Mouse (Mus musculus): ENCODE measurements around the gene Zdhhc8. TPM values are rescaled to one million over a fixed set of nuclear protein-coding genes. Genes with fewer than 3 reads are reported as not detected.

Gene Zdhhc8
- polyA plus RNA-seq, 1 experiment from 2014 or later = 13.5 TPM

GRCm38 (mm10) chr16:18227187-18227586 lies 7.7 kb downstream of the Zdhhc8 start:
- Histone ChIP-seq H3K36me3 (ENCODE audit: insufficient read depth, low read length) (peaks cover 48% of the 10 kb centered on the region), H3K9me3 (replicated peaks; ENCODE audit: low read length) (no peaks in the 10 kb centered on the region), H3K27ac (no peak overlapping the region), H3K9ac (ENCODE audit: low read depth, low read length) (no peak overlapping the region), H3K4me3 (replicated peaks; ENCODE audit: low read depth, low read length) (no peak overlapping the region), H3K4me1 (replicated peaks; ENCODE audit: insufficient read depth, low read length) (peaks cover 7% of the 10 kb centered on the region; the same call in 1 of the 2 replicates), H3K4me2 (ENCODE audit: low read length) (no peak overlapping the region), H3K27me3 (ENCODE audit: insufficient read depth, low read length) (no peaks in the 10 kb centered on the region)
- ATAC-seq (replicated peaks; ENCODE audit: low FRiP score, low read depth) (no peak), DNase-seq (ENCODE audit: low spot score) (no peak)
- TF ChIP-seq CTCF (IDR thresholded peaks at IDR 0.05; ENCODE audit: low read depth) = no peak
- WGBS = 90% methylated on average over 13 of the region's 13 CpGs

- Histone ChIP-seq H3K4me3 (replicated peaks; ENCODE audit: low read depth, low read length) (no peak overlapping the region), H3K4me1 (replicated peaks; ENCODE audit: insufficient read depth, low read length) (peaks cover 7% of the 10 kb centered on the region), H3K36me3 (ENCODE audit: insufficient read depth, low read length) (peaks cover 39% of the 10 kb centered on the region), H3K9me3 (replicated peaks; ENCODE audit: low read length) (no peaks in the 10 kb centered on the region), H3K9ac (ENCODE audit: low read depth, low read length) (no peak overlapping the region), H3K27me3 (ENCODE audit: insufficient read depth, low read length) (no peaks in the 10 kb centered on the region), H3K27ac (no peak overlapping the region), H3K4me2 (ENCODE audit: low read length) (no peak overlapping the region)
- WGBS = 78% methylated on average over 11 of the region's 11 CpGs
- DNase-seq (ENCODE audit: low spot score) (no peak), ATAC-seq (replicated peaks; ENCODE audit: low FRiP score, low read depth) (no peak)
- TF ChIP-seq CTCF (IDR thresholded peaks at IDR 0.05; ENCODE audit: low read depth) = no peak
Measured at GRCm38 (mm10) chr16:18222188-18222587, 12.7 kb downstream of the Zdhhc8 start.

GRCm38 (mm10) chr16:18221543-18221898 lies 13.4 kb downstream of the Zdhhc8 start:
- H3K36me3 ChIP-seq (ENCODE audit: insufficient read depth, low read length) = peaks cover 36% of the 10 kb centered on the region
- peaks cover 7% of the 10 kb centered on the region for H3K4me1 ChIP-seq (replicated peaks; ENCODE audit: insufficient read depth, low read length)
- no peaks in the 10 kb centered on the region for H3K27me3 ChIP-seq (ENCODE audit: insufficient read depth, low read length)
- no peak for DNase-seq (ENCODE audit: low spot score)
- no peak overlapping the region for H3K27ac ChIP-seq
- H3K9ac ChIP-seq (ENCODE audit: low read depth, low read length) = no peak overlapping the region
- 0 out of 2 replicates have a peak, but pooled peaks have one; percentile 11 for TF ChIP-seq CTCF (IDR thresholded peaks at IDR 0.05; ENCODE audit: low read depth)
- ATAC-seq (replicated peaks; ENCODE audit: low FRiP score, low read depth) = no peak
- WGBS = 68% methylated on average over 10 of the region's 11 CpGs
- no peak overlapping the region for H3K4me3 ChIP-seq (replicated peaks; ENCODE audit: low read depth, low read length)
- H3K4me2 ChIP-seq (ENCODE audit: low read length) = no peak overlapping the region
- H3K9me3 ChIP-seq (replicated peaks; ENCODE audit: low read length) = no peaks in the 10 kb centered on the region

GRCm38 (mm10) chr16:18220856-18221542 lies 13.9 kb downstream of the Zdhhc8 start:
- Histone ChIP-seq H3K4me1 (replicated peaks; ENCODE audit: insufficient read depth, low read length) (peaks cover 7% of the 10 kb centered on the region), H3K36me3 (ENCODE audit: insufficient read depth, low read length) (peaks cover 32% of the 10 kb centered on the region), H3K9ac (ENCODE audit: low read depth, low read length) (no peak overlapping the region), H3K4me2 (ENCODE audit: low read length) (no peak overlapping the region), H3K27me3 (ENCODE audit: insufficient read depth, low read length) (no peaks in the 10 kb centered on the region), H3K27ac (no peak overlapping the region), H3K9me3 (replicated peaks; ENCODE audit: low read length) (no peaks in the 10 kb centered on the region), H3K4me3 (replicated peaks; ENCODE audit: low read depth, low read length) (no peak overlapping the region)
- no peak for DNase-seq (ENCODE audit: low spot score)
- ATAC-seq (replicated peaks; ENCODE audit: low FRiP score, low read depth) = no peak
- no peak for TF ChIP-seq CTCF (IDR thresholded peaks at IDR 0.05; ENCODE audit: low read depth)
- WGBS = 86% methylated on average over 6 of the region's 6 CpGs

DNA sequence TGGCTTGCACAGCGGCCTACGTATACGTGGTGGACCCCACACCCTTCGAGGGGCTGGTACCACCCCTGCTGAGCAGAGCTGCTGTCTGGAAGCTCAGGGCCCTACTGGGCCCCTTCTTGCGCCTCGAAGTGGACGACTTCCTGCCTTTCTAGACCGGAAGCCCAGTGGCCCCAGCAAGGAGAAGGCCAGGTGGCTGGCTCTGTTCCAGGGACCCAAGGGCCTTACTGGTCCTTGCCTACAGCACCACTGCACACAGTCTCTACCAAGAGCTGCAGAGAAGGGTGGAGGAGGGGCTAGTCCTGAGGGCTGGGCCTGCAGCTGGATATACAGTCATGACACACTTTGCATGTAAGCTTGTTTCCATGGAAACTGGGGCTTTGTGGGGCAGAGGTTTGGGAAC lies 14.9 kb downstream of the Zdhhc8 start:
- no peak overlapping the region for H3K27ac ChIP-seq
- H3K9ac ChIP-seq (ENCODE audit: low read depth, low read length) = no peak overlapping the region
- ATAC-seq (replicated peaks; ENCODE audit: low FRiP score, low read depth) (no peak), DNase-seq (ENCODE audit: low spot score) (peak; percentile 62)
- H3K36me3 ChIP-seq (ENCODE audit: insufficient read depth, low read length) = peaks cover 25% of the 10 kb centered on the region
- H3K27me3 ChIP-seq (ENCODE audit: insufficient read depth, low read length) = no peaks in the 10 kb centered on the region
- no peak overlapping the region for H3K4me2 ChIP-seq (ENCODE audit: low read length)
- H3K4me3 ChIP-seq (replicated peaks; ENCODE audit: low read depth, low read length) = no peak overlapping the region
- peaks cover 7% of the 10 kb centered on the region for H3K4me1 ChIP-seq (replicated peaks; ENCODE audit: insufficient read depth, low read length)
- 48% methylated on average over 8 of the region's 8 CpGs for WGBS
- no peaks in the 10 kb centered on the region for H3K9me3 ChIP-seq (replicated peaks; ENCODE audit: low read length)
- TF ChIP-seq CTCF (IDR thresholded peaks at IDR 0.05; ENCODE audit: low read depth) = no peak

DNA sequence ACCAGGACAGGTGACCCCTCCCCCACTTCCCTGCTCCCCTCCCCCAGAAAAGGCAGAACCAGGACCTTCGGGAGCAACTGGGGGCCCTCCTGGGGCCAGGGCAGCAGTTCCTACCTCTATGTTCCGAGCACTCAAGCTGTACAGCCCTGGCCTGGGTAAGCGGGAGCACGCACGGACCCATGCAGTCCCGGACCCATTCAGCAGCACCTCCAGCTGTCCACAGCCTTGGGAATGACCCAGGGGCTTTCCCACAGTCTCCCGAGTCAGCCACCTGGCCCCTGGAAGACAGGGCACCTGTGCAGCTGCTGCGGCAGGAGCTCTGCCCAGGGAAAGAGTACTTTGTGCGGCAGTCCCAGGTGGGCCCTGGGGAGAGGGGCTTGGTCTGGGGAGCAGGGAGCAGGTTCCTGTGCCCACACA lies 16.3 kb downstream of the Zdhhc8 start:
- Histone ChIP-seq H3K9ac (ENCODE audit: low read depth, low read length) (no peak overlapping the region), H3K4me1 (replicated peaks; ENCODE audit: insufficient read depth, low read length) (peaks cover 7% of the 10 kb centered on the region), H3K4me3 (replicated peaks; ENCODE audit: low read depth, low read length) (no peak overlapping the region), H3K9me3 (replicated peaks; ENCODE audit: low read length) (no peaks in the 10 kb centered on the region), H3K36me3 (ENCODE audit: insufficient read depth, low read length) (peaks cover 11% of the 10 kb centered on the region; the same call in 1 of the 2 replicates), H3K27ac (no peak overlapping the region), H3K4me2 (ENCODE audit: low read length) (no peak overlapping the region), H3K27me3 (ENCODE audit: insufficient read depth, low read length) (no peaks in the 10 kb centered on the region)
- no peak for TF ChIP-seq CTCF (IDR thresholded peaks at IDR 0.05; ENCODE audit: low read depth)
- DNase-seq (ENCODE audit: low spot score) (no peak), ATAC-seq (replicated peaks; ENCODE audit: low FRiP score, low read depth) (no peak)
- 70% methylated on average over 9 of the region's 9 CpGs for WGBS
